Comparison of ENCODE assay signal across 8 mouse cellular contexts in the genomic region with DNA sequence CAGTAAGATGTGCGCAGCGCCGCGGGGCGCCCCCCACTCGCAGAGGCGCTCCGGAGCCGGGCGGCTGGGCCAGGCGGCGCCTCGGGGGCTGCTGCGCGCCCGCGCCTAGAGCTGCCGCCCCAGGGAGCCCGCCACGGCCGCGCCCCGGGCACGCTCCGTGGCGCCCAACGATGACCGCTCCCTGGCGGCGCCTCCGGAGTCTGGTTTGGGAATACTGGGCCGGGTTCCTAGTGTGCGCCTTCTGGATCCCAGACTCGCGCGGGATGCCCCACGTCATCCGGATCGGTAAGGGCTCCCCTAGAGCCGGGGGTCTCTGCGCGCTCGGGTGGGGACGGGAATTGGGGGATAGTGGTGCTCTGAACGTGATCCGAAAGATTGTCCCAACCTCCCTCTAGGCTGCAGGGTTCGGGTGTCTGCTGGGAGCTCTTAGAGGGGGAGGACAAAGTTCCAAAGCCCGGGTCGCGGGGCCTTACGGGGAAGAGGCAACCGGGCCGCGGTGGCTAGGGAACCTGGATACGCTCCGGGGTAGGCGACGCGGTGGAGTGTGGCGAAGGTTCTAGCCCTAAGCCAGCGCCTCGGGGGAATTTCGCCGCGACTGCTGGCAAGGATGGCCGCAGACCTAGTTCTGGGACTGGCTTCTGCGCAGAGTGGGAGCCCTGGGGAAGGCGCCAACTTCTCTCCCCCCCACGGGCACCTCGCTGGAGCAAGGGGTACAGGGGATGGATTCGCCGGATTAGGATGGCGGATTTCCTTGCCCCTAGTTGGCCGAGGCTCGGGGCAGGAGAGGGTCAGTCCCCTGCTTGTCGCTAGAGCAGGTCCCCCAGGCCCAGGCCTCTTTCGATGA. TPM values are rescaled to one million over a fixed set of nuclear protein-coding genes. Genes with fewer than 3 reads are reported as not detected.
DNase-seq lines count a peak whose midpoint lies in the region; ATAC-seq lines count a peak whose summit lies in the region.

Grik3 (plus strand) TSS at position 40 of the 844 bp plus-strand sequence.

- peaks cover 97% of the 10 kb centered on the region for H3K27me3 ChIP-seq in lung, embryonic 16.5 days (ENCODE audit: control insufficient read depth, insufficient read depth, low read depth, low read length)
- peaks cover 99% of the 10 kb centered on the region for H3K27me3 ChIP-seq in stomach, embryonic 15.5 days (replicated peaks)

- no peaks in the 10 kb centered on the region for H3K4me1 ChIP-seq in lung, embryonic 16.5 days (replicated peaks; ENCODE audit: control insufficient read depth, insufficient read depth, low read length)
- H3K4me1 ChIP-seq in stomach, embryonic 15.5 days = peaks cover 14% of the 10 kb centered on the region

- intact Hi-C loops in left cerebral cortex, postnatal 25 days (cut with DNase I) = loop anchor here (5.0 kb wide), 2 partner anchors 211 to 259 kb away; no protein-coding TSS in a partner anchor

- peak within 1 kb of the TSS; percentile 13 for H3K4me3 ChIP-seq in lung, embryonic 16.5 days (ENCODE audit: low read length)
- H3K4me3 ChIP-seq in stomach, embryonic 15.5 days (replicated peaks) = peak within 1 kb of the TSS; percentile 36

- DNase-seq in adrenal gland, postnatal 25 days = peak; percentile 13
- DNase-seq in adrenal gland, postnatal 4 days (ENCODE audit: low spot score in 2 of 2) = no peak
- no peak for DNase-seq in lung, adult 18-20 months
- no peak for DNase-seq in left cerebral cortex, postnatal 25 days (ENCODE audit: low spot score in 2 of 2)
- no peak for DNase-seq in urinary bladder, adult 2 months (ENCODE audit: low spot score)
- DNase-seq in cerebellum, postnatal 36 days = no peak

- H3K36me3 ChIP-seq in lung, embryonic 16.5 days (ENCODE audit: control insufficient read depth, insufficient read depth, low read length) = no peaks in the 10 kb centered on the region
- no peaks in the 10 kb centered on the region for H3K36me3 ChIP-seq in stomach, embryonic 15.5 days

- H3K9me3 ChIP-seq in lung, embryonic 16.5 days (ENCODE audit: control insufficient read depth, low read length) = no peaks in the 10 kb centered on the region
- H3K9me3 ChIP-seq in stomach, embryonic 15.5 days = no peaks in the 10 kb centered on the region

- no peak within 1 kb of the TSS for H3K9ac ChIP-seq in lung, embryonic 16.5 days (ENCODE audit: low read length)
- H3K9ac ChIP-seq in stomach, embryonic 15.5 days = no peak within 1 kb of the TSS

- whole genome bisulfite sequencing in lung, embryonic 16.5 days = under 1% methylated on average over 59 of the region's 77 CpGs
- 2% methylated on average over 71 of the region's 77 CpGs for WGBS in stomach, embryonic 15.5 days

- no peak within 1 kb of the TSS for H3K27ac ChIP-seq in lung, embryonic 16.5 days (ENCODE audit: low read length)
- H3K27ac ChIP-seq in stomach, embryonic 15.5 days = no peak within 1 kb of the TSS

- H3K4me2 ChIP-seq in lung, embryonic 16.5 days (ENCODE audit: low read depth, low read length) = peak within 1 kb of the TSS; percentile 36
- peak within 1 kb of the TSS; percentile 59 for H3K4me2 ChIP-seq in stomach, embryonic 15.5 days

- 0 out of 2 replicates have a peak, but pooled peaks have one; percentile 5 for ATAC-seq in lung, embryonic 16.5 days (ENCODE audit: low read depth)
- no peak for ATAC-seq in stomach, embryonic 15.5 days (ENCODE audit: insufficient read depth, low FRiP score, low read depth)

RNA-seq across cellular contexts. Expression of gene Grik3, which starts in this region (rescaled TPM):
- total RNA-seq in adrenal gland, postnatal 25 days (2021) = 0.38 and 0.39 TPM in 2 replicates
- under 1 TPM; 0.79 to 0.81 TPM for total RNA-seq in adrenal gland, postnatal 4 days (2021)
- polyA plus RNA-seq in lung, embryonic 16.5 days (2015; fragmentation: Nextera tagmentation; extraction: Ambion mirVana) = 0.03 TPM in 1 of 2 replicates, not detected in the other
- total RNA-seq in left cerebral cortex, postnatal 25 days (2021) = 10 to 100 TPM; 43.1 to 43.4 TPM
- polyA plus RNA-seq in stomach, embryonic 15.5 days (2015; fragmentation: Nextera tagmentation; extraction: Ambion mirVana) = 0.51 and 0.55 TPM in 2 replicates
- polyA plus RNA-seq in urinary bladder, adult 2 months (2012; rRNA removed) = 0.72 and 0.99 TPM in 2 replicates

Comparison
In these comparisons a context has a peak if more than half of its experiments do, and no peak if none do; other contexts are left out.
1. RNA of gene Grik3 (total RNA-seq): 43.1 to 43.4 TPM in left cerebral cortex, postnatal 25 days; 0.79 to 0.81 TPM in adrenal gland, postnatal 4 days and 0.38 to 0.39 TPM in adrenal gland, postnatal 25 days; every median in the first group is over 10 times any median in the second.
2. Peak in DNase-seq in adrenal gland, postnatal 25 days; RNA of the gene not detected or under 1 TPM.
3. Peak in ATAC-seq, H3K4me3 ChIP-seq and H3K4me2 ChIP-seq in lung, embryonic 16.5 days; RNA of the gene not detected or under 1 TPM.